Mouse (Mus musculus): Measurements from ENCODE around the gene Vars.
"Not testable (repeated sequence)": the region's sequence is repeated elsewhere in the genome, so short reads cannot be mapped to it uniquely, and the experiment has no call there.

The Vars gene

GRCm38 (mm10) chr17:34972069-34972749 is 28.6 kb upstream of the Vars start, which contains the start of the genes Hspa1a and Hspa1l:
Gene Hspa1a (minus strand): TSS chr17:34972156.
Gene Hspa1l (plus strand): TSS chr17:34972703.
- in situ Hi-C loops (cut with MboI, MseI), result not testable (repeated sequence)

GRCm38 (mm10) chr17:34975581-34976492 is 24.9 kb upstream of the Vars start:
- in situ Hi-C loops (cut with MboI, MseI), result no loop called here

- in situ Hi-C loops (cut with MboI, MseI), result no loop called here
Observed at GRCm38 (mm10) chr17:34977000-34977399, 23.8 kb upstream of the Vars start.

GRCm38 (mm10) chr17:34978239-34978638 is 22.5 kb upstream of the Vars start:
- in situ Hi-C loops (cut with MboI, MseI), result no loop called here

GRCm38 (mm10) chr17:34979631-34980030 is 21.2 kb upstream of the Vars start:
- in situ Hi-C loops (cut with MboI, MseI), result no loop called here

GRCm38 (mm10) chr17:34980655-34981054 is 20.1 kb upstream of the Vars start:
- in situ Hi-C loops (cut with MboI, MseI), result no loop called here

GRCm38 (mm10) chr17:34981690-34982180 is 19.1 kb upstream of the Vars start, which contains the start of gene Lsm2:
Gene Lsm2 (plus strand): TSS chr17:34981862.
- in situ Hi-C loops (cut with MboI, MseI), result no loop called here

- in situ Hi-C loops (cut with MboI, MseI), result no loop called here
Observed at GRCm38 (mm10) chr17:34982328-34982727, 18.5 kb upstream of the Vars start.

GRCm38 (mm10) chr17:34984218-34984617 is 16.6 kb upstream of the Vars start:
- in situ Hi-C loops (cut with MboI, MseI), result no loop called here

GRCm38 (mm10) chr17:34994751-34995150 is 6.0 kb upstream of the Vars start:
- in situ Hi-C loops (cut with MboI, MseI), result no loop called here

GRCm38 (mm10) chr17:34995192-34995591 is 5.6 kb upstream of the Vars start:
- in situ Hi-C loops (cut with MboI, MseI), result not testable (repeated sequence)

GRCm38 (mm10) chr17:34995927-34996326 is 4.9 kb upstream of the Vars start:
- in situ Hi-C loops (cut with MboI, MseI), result not testable (repeated sequence)

- in situ Hi-C loops (cut with MboI, MseI), result no loop called here
Observed at GRCm38 (mm10) chr17:34996411-34997141, 4.2 kb upstream of the Vars start.

GRCm38 (mm10) chr17:34997142-34997483 is 3.7 kb upstream of the Vars start:
- in situ Hi-C loops (cut with MboI, MseI), result no loop called here

GRCm38 (mm10) chr17:34998526-34999430 is 2.0 kb upstream of the Vars start:
- in situ Hi-C loops (cut with MboI, MseI), result no loop called here

- in situ Hi-C loops (cut with MboI, MseI), result not testable (repeated sequence)
Observed at GRCm38 (mm10) chr17:34999871-35000716, 693 bp upstream of the Vars start.

- in situ Hi-C loops (cut with MboI, MseI), result no loop called here
Observed at GRCm38 (mm10) chr17:35001452-35002152, 815 bp downstream of the Vars start.

GRCm38 (mm10) chr17:35002153-35002865 is 1.5 kb downstream of the Vars start:
- in situ Hi-C loops (cut with MboI, MseI), result no loop called here

Data from T-helper 1 cell (primary cell).